Mouse (Mus musculus): ENCODE data around the gene BC048562. TPM values are rescaled to one million over a fixed set of nuclear protein-coding genes. Genes with fewer than 3 reads are reported as not detected.

BC048562 gene
- total RNA-seq, 1 experiment from 2014 or later: not detected

DNA sequence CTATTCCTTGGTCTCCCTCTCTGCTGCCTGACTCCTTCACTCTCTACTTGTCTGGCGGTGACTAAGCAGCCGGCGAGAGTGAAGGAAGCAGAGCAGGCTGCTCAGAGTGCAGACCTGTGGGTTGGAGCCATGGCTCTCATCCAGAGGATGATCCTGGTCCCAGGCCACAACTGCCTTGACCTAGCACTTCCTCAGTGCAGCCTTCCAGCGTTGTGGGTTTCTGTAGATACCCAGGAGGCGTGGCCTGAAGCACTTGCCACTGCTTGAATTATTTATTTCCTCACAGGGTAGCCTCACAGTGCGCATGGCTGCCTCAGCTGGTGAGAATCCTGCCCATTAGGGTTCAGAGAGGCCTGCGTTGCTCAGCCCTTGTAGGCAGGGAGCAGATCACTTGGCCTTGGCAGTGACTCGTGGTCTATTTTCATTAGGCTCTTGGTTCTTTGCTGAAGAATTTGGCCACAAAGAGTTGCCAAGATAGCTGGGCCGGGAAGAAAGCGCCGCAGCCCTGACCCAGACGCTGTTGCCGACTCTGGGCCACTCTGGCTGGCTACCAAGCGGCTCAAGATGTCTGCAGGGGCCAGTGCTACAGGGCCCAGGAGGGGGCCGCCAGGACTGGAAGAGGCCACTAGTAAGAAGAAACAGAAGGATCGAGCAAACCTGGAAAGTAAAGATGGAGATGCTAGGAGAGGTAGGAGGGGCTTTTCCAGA lies 55.9 kb downstream of the BC048562 start:
- ATAC-seq (ENCODE audit: extremely low read depth, insufficient number of reproducible peaks, low FRiP score, poor library complexity, severe bottlenecking): 0 out of 2 replicates have a peak, but pooled peaks have one; percentile 2

GRCm38 (mm10) chr9:108493246-108493645 lies 57.0 kb downstream of the BC048562 start:
- no peak for ATAC-seq (ENCODE audit: extremely low read depth, insufficient number of reproducible peaks, low FRiP score, poor library complexity, severe bottlenecking)

DNA sequence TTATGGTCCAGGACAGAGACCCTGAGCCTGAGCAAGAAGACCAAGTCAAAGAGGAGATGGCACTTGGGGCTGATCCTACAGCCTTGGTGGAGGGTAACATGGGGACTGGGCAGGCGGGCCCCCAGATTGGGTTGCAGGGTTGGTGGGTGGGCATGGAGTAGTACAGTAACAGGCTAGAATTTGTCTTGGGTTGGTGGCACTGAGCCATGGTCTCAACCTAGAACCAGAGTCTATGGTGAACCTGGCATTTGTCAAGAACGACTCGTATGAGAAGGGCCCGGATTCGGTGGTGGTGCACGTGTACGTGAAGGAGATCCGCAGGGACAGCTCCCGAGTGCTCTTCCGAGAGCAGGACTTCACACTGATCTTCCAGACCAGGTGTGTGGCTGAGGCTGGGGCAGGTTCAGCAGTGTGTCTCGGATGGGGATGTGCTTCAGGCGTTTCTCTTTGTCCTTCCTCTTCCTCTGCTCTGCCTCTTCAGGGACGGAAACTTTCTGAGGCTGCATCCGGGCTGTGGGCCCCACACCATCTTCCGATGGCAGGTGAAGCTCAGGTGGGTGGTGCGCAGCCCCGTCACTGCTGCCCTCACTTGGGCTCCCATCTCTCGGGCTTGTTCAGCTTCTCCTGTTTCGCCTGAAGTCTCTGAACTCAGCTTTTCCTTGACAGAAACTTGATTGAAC lies 58.0 kb downstream of the BC048562 start:
- ATAC-seq (ENCODE audit: extremely low read depth, insufficient number of reproducible peaks, low FRiP score, poor library complexity, severe bottlenecking): no peak

DNA sequence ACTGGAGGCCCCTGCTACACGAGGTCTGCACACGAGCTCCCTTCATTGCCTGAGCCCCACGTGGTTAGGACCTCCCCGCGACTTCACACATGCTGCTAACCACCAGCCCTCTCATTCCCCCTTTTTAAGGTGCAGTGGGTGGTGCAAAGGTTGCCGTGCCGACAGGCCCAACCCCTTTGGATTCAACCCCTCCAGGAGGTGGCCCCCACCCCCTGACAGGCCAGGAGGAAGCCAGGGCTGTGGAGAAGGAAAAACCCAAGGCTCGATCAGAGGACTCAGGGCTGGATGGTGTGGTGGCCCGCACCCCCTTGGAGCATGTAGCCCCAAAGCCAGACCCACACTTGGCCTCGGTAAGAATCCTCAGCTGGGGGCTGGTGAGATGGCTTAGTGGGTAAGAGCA lies 58.6 kb downstream of the BC048562 start:
- ATAC-seq (ENCODE audit: extremely low read depth, insufficient number of reproducible peaks, low FRiP score, poor library complexity, severe bottlenecking): no peak

Other genes starting within 250 kb of the BC048562 start
- 0.12 and 0.23 TPM in 2 replicates for gene Bsn, start 246.1 kb upstream of the BC048562 start, total RNA-seq (2017)
- gene Dag1, start 172.5 kb upstream of the BC048562 start, total RNA-seq (2017): 12.2 and 13.9 TPM in 2 replicates
- 4.3 and 4.4 TPM in 2 replicates for gene Nicn1, start 146.1 kb upstream of the BC048562 start, total RNA-seq (2017)
- gene Amt, start 139.6 kb upstream of the BC048562 start, total RNA-seq (2017): 5.6 and 7.8 TPM in 2 replicates
- gene Rhoa, start 130.4 kb upstream of the BC048562 start, total RNA-seq (2017): 487 and 547 TPM in 2 replicates
- gene Tcta, start 130.3 kb upstream of the BC048562 start, total RNA-seq (2017): 17.4 and 23.4 TPM in 2 replicates
- gene Gpx1, start 97.6 kb upstream of the BC048562 start, total RNA-seq (2017): 689 and 756 TPM in 2 replicates
- gene Usp4, start 88.6 kb upstream of the BC048562 start, total RNA-seq (2017): 140 and 154 TPM in 2 replicates
- 3.0 and 9.3 TPM in 2 replicates for gene 1700102P08Rik, start 43.7 kb upstream of the BC048562 start, total RNA-seq (2017)
- gene Ccdc36, start 8.0 kb upstream of the BC048562 start, total RNA-seq (2017): not detected in 2 replicates
- 15.7 and 19.8 TPM in 2 replicates for gene Ccdc71, start 24.0 kb downstream of the BC048562 start, total RNA-seq (2017)
- 2.9 and 5.7 TPM in 2 replicates for gene Klhdc8b, start 25.1 kb downstream of the BC048562 start, total RNA-seq (2017)
- gene Lamb2, start 43.3 kb downstream of the BC048562 start, total RNA-seq (2017): not detected in 2 replicates
- 105 and 106 TPM in 2 replicates for gene Usp19, start 54.1 kb downstream of the BC048562 start, total RNA-seq (2017)
- 97.9 and 119 TPM in 2 replicates for gene Qars, start 71.2 kb downstream of the BC048562 start, total RNA-seq (2017)
- gene Qrich1, start 80.3 kb downstream of the BC048562 start, total RNA-seq (2017): 158 TPM in 2 replicates
- 61.0 and 75.5 TPM in 2 replicates for gene Impdh2, start 123.8 kb downstream of the BC048562 start, total RNA-seq (2017)
- gene Ndufaf3, start 131.0 kb downstream of the BC048562 start, total RNA-seq (2017): 15.5 and 17.0 TPM in 2 replicates
- 70.9 and 104 TPM in 2 replicates for gene Dalrd3, start 133.4 kb downstream of the BC048562 start, total RNA-seq (2017)
- 12.8 and 15.6 TPM in 2 replicates for gene Wdr6, start 142.3 kb downstream of the BC048562 start, total RNA-seq (2017)
- gene P4htm, start 161.2 kb downstream of the BC048562 start, total RNA-seq (2017): 0.58 and 0.61 TPM in 2 replicates
- gene Arih2, start 212.9 kb downstream of the BC048562 start, total RNA-seq (2017): 135 and 143 TPM in 2 replicates
- gene Slc25a20, start 225.6 kb downstream of the BC048562 start, total RNA-seq (2017): 39.0 and 43.9 TPM in 2 replicates

Measured in neutrophil, adult 5-6 weeks (primary cell).